Mouse (Mus musculus) liver, adult 2 months (tissue): ENCODE measurements around the gene Pcid2. TPM values are rescaled to one million over a fixed set of nuclear protein-coding genes. Genes with fewer than 3 reads are reported as not detected.

ENCODE experiments used
- DNase-seq: peaks from one replicate; pipeline ENCODE4 v3.0.0-alpha.2; 2011; ENCODE audit warnings: low read depth, low spot score; ENCODE audit errors: extremely low read depth
- H3K27ac ChIP-seq: fragments of 200-500 bp; replicated peaks from 2 replicates; pipeline ENCODE4 v1.5.1; 2012; ENCODE audit warnings: low read depth, mild to moderate bottlenecking, control low read depth, inconsistent platforms, low read length; ENCODE audit not compliant: insufficient read depth
- H3K27me3 ChIP-seq: fragments of 200-500 bp; 2 replicates; pipeline ENCODE4 v1.6.1; 2012; ENCODE audit warnings: mild to moderate bottlenecking, moderate library complexity, low read length, inconsistent platforms; ENCODE audit not compliant: control insufficient read depth, insufficient read depth
- H3K36me3 ChIP-seq: fragments of 200-500 bp; 2 replicates; pipeline ENCODE4 v1.6.1; 2012; ENCODE audit warnings: low read length, inconsistent platforms; ENCODE audit not compliant: control insufficient read depth, insufficient read depth
- H3K4me1 ChIP-seq: fragments of 200-500 bp; 2 replicates; pipeline ENCODE4 v1.6.1; 2011; ENCODE audit warnings: low read length; ENCODE audit not compliant: control insufficient read depth, insufficient read depth
- H3K4me3 ChIP-seq: fragments of 200-500 bp; 2 replicates; pipeline ENCODE4 v1.5.1; 2011; ENCODE audit warnings: low read depth, mild to moderate bottlenecking, control low read depth, low read length, moderate library complexity; ENCODE audit not compliant: insufficient read depth
- H3K79me2 ChIP-seq: fragments of 200-500 bp; 2 replicates; pipeline ENCODE4 v1.6.1; 2012; ENCODE audit warnings: inconsistent platforms, mild to moderate bottlenecking, low read length, moderate library complexity; ENCODE audit not compliant: control insufficient read depth, insufficient read depth
- H3K9ac ChIP-seq: fragments of 200-500 bp; 2 replicates; pipeline ENCODE4 v1.6.1; 2012; ENCODE audit warnings: low read depth, mild to moderate bottlenecking, control low read depth, inconsistent platforms, low read length
- CTCF ChIP-seq: fragments of 200-500 bp; IDR thresholded peaks from 2 replicates; pipeline ENCODE4 v1.5.1; 2011; ENCODE audit warnings: low read depth, low read length, control low read depth
- POLR2A ChIP-seq: fragments of 200-500 bp; IDR thresholded peaks from 2 replicates; pipeline ENCODE4 v1.6.1; 2011; ENCODE audit warnings: low read length, control low read depth; ENCODE audit not compliant: insufficient read depth; ENCODE audit errors: extremely low read depth
- WGBS: fragments of 180-500 bp; shearing (Covaris S2); methylation state at CpG from one replicate; pipeline ENCODE4 v1.1.7; 2018; 5-methylcytosine and 5-hydroxymethylcytosine counted together
- polyA plus RNA-seq: library from polyadenylated mRNA; depleted of rRNA; stranded (reverse); fragments of >200 nt; gene quantifications from 2 replicates; pipeline ENCODE4 v1.2.3, GENCODE M21; 2012; rRNA removed
- total RNA-seq: library from RNA; depleted of rRNA; stranded (reverse); fragments of >200 nt; gene quantifications from 2 replicates; pipeline ENCODE4 v1.2.3, GENCODE M21; 2014; rRNA removed

The Pcid2 gene
- total and polyA plus RNA-seq, 2 experiments: 7.0 to 11.6 TPM

DNA sequence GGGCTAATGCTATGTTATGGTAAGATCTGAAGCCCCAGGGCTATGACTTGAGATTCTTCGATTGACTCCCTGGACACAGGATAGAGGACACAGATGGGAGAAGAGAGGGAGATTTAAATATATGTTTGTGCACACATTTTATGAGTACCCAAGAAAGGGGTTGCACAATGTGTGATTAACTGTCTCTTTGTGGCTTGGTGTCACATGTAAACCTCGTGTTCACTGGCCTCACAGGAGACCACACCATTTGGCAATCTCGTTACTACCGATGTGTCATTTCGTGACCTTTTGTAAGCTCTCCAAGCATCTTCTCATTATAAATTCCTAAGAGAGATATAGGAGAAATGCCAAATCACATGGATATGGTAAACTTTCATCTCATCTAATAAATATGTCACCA, 77.6 kb downstream of the Pcid2 start:
- peak; percentile 37 for DNase-seq
- peaks cover 8% of the 10 kb centered on the region; the same call in 1 of the 2 replicates for H3K36me3 ChIP-seq
- H3K27me3 ChIP-seq: no peaks in the 10 kb centered on the region
- no peak overlapping the region for H3K4me3 ChIP-seq
- no peak overlapping the region for H3K27ac ChIP-seq
- 50% methylated on average over 5 of the region's 5 CpGs for WGBS
- peaks cover 15% of the 10 kb centered on the region for H3K4me1 ChIP-seq
- TF ChIP-seq CTCF (no peak), POLR2A (no peak)
- H3K79me2 ChIP-seq: 0 out of 2 replicates have a peak, but pooled peaks cover 6% of the 10 kb centered on the region
- no peak overlapping the region for H3K9ac ChIP-seq

Other genes with a start within 250 kb of the Pcid2 start
- gene Mcf2l, start 231.7 kb downstream of the Pcid2 start, total RNA-seq: 0.40 and 1.1 TPM in 2 replicates
- 0.11 and 0.32 TPM in 2 replicates for gene Mcf2l, start 231.7 kb downstream of the Pcid2 start, polyA plus RNA-seq
- gene F7, start 79.4 kb downstream of the Pcid2 start, total RNA-seq: 95.0 and 117 TPM in 2 replicates
- gene F7, start 79.4 kb downstream of the Pcid2 start, polyA plus RNA-seq: 173 and 185 TPM in 2 replicates
- 374 and 399 TPM in 2 replicates for gene F10, start 68.2 kb downstream of the Pcid2 start, total RNA-seq
- 267 and 371 TPM in 2 replicates for gene F10, start 68.2 kb downstream of the Pcid2 start, polyA plus RNA-seq
- 240 and 252 TPM in 2 replicates for gene Proz, start 44.5 kb downstream of the Pcid2 start, total RNA-seq
- gene Proz, start 44.5 kb downstream of the Pcid2 start, polyA plus RNA-seq: 374 and 460 TPM in 2 replicates
- gene Cul4a, start 162 bp upstream of the Pcid2 start, total RNA-seq: 85.4 and 95.0 TPM in 2 replicates
- 42.4 and 46.0 TPM in 2 replicates for gene Cul4a, start 162 bp upstream of the Pcid2 start, polyA plus RNA-seq
- 381 and 420 TPM in 2 replicates for gene Lamp1, start 53.7 kb upstream of the Pcid2 start, total RNA-seq
- 563 and 625 TPM in 2 replicates for gene Lamp1, start 53.7 kb upstream of the Pcid2 start, polyA plus RNA-seq
- 25.3 and 25.5 TPM in 2 replicates for gene Grtp1, start 95.2 kb upstream of the Pcid2 start, total RNA-seq
- gene Grtp1, start 95.2 kb upstream of the Pcid2 start, polyA plus RNA-seq: 28.3 and 30.3 TPM in 2 replicates
- 0.74 TPM in 1 of 2 replicates, not detected in the other for gene Adprhl1, start 148.7 kb upstream of the Pcid2 start, total RNA-seq
- gene Adprhl1, start 148.7 kb upstream of the Pcid2 start, polyA plus RNA-seq: not detected in 2 replicates
- gene Dcun1d2, start 182.7 kb upstream of the Pcid2 start, total RNA-seq: 10.6 and 10.7 TPM in 2 replicates
- 11.0 and 13.1 TPM in 2 replicates for gene Dcun1d2, start 182.7 kb upstream of the Pcid2 start, polyA plus RNA-seq
- 5.1 and 5.5 TPM in 2 replicates for gene Tmco3, start 182.7 kb upstream of the Pcid2 start, total RNA-seq
- gene Tmco3, start 182.7 kb upstream of the Pcid2 start, polyA plus RNA-seq: 7.0 and 9.0 TPM in 2 replicates
- 12.8 and 13.2 TPM in 2 replicates for gene Tfdp1, start 233.3 kb upstream of the Pcid2 start, total RNA-seq
- gene Tfdp1, start 233.3 kb upstream of the Pcid2 start, polyA plus RNA-seq: 12.9 TPM in 2 replicates